Mouse (Mus musculus): ENCODE measurements at regions not wholly inside any gene's neighbourhood (a gene's known extent, or its start where the extent isn't known, plus 50 kb on each side); places are given as distances from the start of the nearest gene placed in this dataset.

DNA sequence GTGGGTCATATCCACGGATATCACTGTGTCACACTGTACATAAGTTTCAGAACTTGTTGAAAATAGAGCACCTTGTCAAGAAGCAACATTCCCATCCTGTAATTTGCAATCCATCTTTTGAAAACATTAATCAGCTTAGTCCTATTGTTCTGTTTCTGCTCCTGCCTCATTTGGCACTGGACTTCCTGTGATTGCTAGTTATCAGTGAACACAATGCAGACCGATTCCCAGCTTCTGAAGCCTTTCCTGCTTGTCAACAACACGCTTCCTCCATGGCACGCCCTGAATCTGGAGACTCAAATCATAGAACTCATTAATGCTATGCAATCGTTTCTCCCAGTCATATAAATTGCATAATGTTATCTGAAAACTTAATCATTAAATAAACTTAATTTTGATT, 1815.8 kb upstream of the Gm38303 start:
- H3K9ac ChIP-seq (replicated peaks; ENCODE audit: low read depth, low read length): no peak overlapping the region
- no peak overlapping the region for H3K4me2 ChIP-seq (ENCODE audit: low read length)
- no peak for ATAC-seq
- H3K27me3 ChIP-seq (replicated peaks; ENCODE audit: control insufficient read depth, insufficient read depth, low read length): no peaks in the 10 kb centered on the region
- H3K27ac ChIP-seq (ENCODE audit: low read length): no peak overlapping the region
- H3K4me1 ChIP-seq (replicated peaks; ENCODE audit: control insufficient read depth, insufficient read depth, low read length): no peaks in the 10 kb centered on the region
- WGBS: 73% methylated on average over 5 of the region's 5 CpGs
- H3K9me3 ChIP-seq (ENCODE audit: control insufficient read depth, low read length): no peaks in the 10 kb centered on the region
- H3K4me3 ChIP-seq (replicated peaks; ENCODE audit: low read length): no peak overlapping the region
- H3K36me3 ChIP-seq (ENCODE audit: control insufficient read depth, insufficient read depth): no peaks in the 10 kb centered on the region
